Mouse (Mus musculus) spleen, adult 10 weeks (tissue): ENCODE measurements around the gene A530016L24Rik. TPM values are rescaled to one million over a fixed set of nuclear protein-coding genes. Genes with fewer than 3 reads are reported as not detected.

Experiments used
- polyA plus RNA-seq: library from polyadenylated mRNA; stranded (reverse); fragments of 350-450 nt; fragmentation: Illumina TruSeq; extraction: RNeasy Lipid Tissue Mini Kit (QIAGEN cat#74804); gene quantifications from one replicate; pipeline ENCODE4 v1.2.3, GENCODE M21; 2015; ENCODE audit warnings: low replicate concordance; ENCODE audit not compliant: insufficient read depth

The A530016L24Rik gene
- not detected for polyA plus RNA-seq

DNA sequence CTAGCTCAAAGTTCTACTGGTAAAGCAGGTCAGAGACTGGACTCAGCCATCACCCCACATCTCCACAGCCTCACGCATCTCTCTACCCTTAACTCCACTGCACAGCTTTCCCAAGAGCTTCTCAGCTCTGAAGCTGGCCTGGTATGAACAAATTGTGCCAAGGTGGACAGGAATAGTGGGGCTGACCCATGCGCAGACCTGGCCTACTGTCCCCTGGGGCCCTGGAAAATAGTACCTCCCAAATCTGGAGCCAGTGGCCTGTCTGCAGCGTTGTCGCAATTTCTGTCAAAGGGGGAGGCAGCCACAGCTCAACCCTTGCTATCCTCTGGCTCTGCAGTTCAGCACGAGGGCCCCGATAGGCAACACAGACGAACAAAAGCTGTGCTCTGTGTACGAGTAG, at the start of gene A530016L24Rik:
A530016L24Rik (plus strand) TSS at position 315 of the 400 bp plus-strand sequence.

DNA sequence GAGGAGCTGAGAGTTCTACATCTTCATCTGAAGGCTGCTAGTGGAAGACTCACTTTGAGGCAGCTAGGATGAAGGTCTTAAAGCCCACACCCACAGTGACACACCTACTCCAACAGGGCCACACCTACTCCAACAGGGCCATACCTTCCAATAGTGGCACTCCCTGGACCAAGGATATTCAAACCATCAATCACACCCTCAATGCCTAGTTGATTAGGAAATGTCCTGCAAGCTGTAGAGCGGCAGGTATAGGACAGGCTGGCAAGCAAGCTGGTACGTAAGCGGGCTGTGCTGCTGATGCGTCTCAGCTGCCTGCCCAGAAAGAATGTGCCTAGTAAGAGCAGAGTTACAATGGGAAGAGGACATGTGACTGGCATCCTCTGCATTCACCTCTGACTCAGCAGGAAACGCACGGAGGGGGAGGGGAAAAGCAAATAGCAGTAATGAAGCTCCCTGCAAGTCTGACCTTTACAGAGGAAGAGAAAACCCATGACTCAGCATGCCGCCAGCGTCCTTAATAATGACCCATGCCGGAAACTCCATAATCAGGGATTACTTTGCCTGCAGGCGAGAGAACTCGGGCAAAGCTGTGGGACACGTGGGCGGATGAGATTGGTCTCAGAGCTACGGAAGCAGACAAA, 27.6 kb downstream of the A530016L24Rik start, which contains the start of gene Tmem179:
Tmem179 (minus strand) TSS at position 51 of the 641 bp plus-strand sequence.

Other genes with a start within 250 kb of the A530016L24Rik start
- gene Tmem179, start 27.3 kb downstream of the A530016L24Rik start, polyA plus RNA-seq: not detected
- 12.3 TPM for gene Inf2, start 99.3 kb downstream of the A530016L24Rik start, polyA plus RNA-seq
- gene Adssl1, start 130.6 kb downstream of the A530016L24Rik start, polyA plus RNA-seq: 7.2 TPM
- 12.7 TPM for gene Siva1, start 155.2 kb downstream of the A530016L24Rik start, polyA plus RNA-seq
- gene Akt1, start 185.4 kb downstream of the A530016L24Rik start, polyA plus RNA-seq: 39.7 TPM
- 1.7 TPM for gene Zbtb42, start 189.4 kb downstream of the A530016L24Rik start, polyA plus RNA-seq
- gene Cep170b, start 231.0 kb downstream of the A530016L24Rik start, polyA plus RNA-seq: 4.6 TPM